Mouse (Mus musculus) bone marrow, adult 2 months (tissue): Measurements from ENCODE around the gene Kalrn.

Experiments used
- CTCF ChIP-seq: fragments of 200-500 bp; IDR thresholded peaks from 2 replicates; pipeline ENCODE4 v1.5.1; 2011; ENCODE audit warnings: low read length, control low read depth; ENCODE audit not compliant: control insufficient read depth, insufficient read depth
- POLR2A ChIP-seq: fragments of 200-500 bp; IDR thresholded peaks from 2 replicates; pipeline ENCODE4 v1.6.1; 2011; ENCODE audit warnings: low read depth, mild to moderate bottlenecking, control low read depth, low read length, borderline replicate concordance; ENCODE audit not compliant: control insufficient read depth

- TF ChIP-seq CTCF, result no peak
- TF ChIP-seq POLR2A, result no peak
These were observed 265.0 kb downstream of the Kalrn start for GRCm38 (mm10) chr16:34308324-34308723.
